Mouse (Mus musculus): ENCODE data around the gene Nfic.

GRCm38 (mm10) chr10:81428507-81428870 lies 26.9 kb downstream of the Nfic start:
- TF ChIP-seq CTCF (IDR thresholded peaks at IDR 0.05; ENCODE audit: extremely low read depth, insufficient read length, insufficient replicate concordance, low read depth, low read length) (no peak), POLR2A (IDR thresholded peaks at IDR 0.05; ENCODE audit: low read depth, low read length) (no peak)
